Mouse (Mus musculus) forebrain, postnatal 0 days (tissue): ENCODE results near the gene Ferd3l. TPM values are rescaled to one million over a fixed set of nuclear protein-coding genes. Genes with fewer than 3 reads are reported as not detected.

Experiments
- ATAC-seq: fragments of 200-750 bp; cut with Nextera tagmentation; 2 replicates; pipeline ENCODE4 v1.8.0; 2017; ENCODE audit warnings: mild to moderate bottlenecking, moderate library complexity
- DNase-seq: peaks from one replicate; pipeline ENCODE4 v3.0.0-alpha.2; 2015
- H3K27ac ChIP-seq: fragments of 300-500 bp; sonication (generic); 2 replicates; pipeline ENCODE4 v1.5.1; 2014; ENCODE audit warnings: low read depth, mild to moderate bottlenecking, antibody characterized with exemption, low read length, moderate library complexity, mixed read lengths
- H3K27me3 ChIP-seq: fragments of 300-500 bp; sonication (generic); 2 replicates; pipeline ENCODE4 v1.6.1; 2014; ENCODE audit warnings: mild to moderate bottlenecking, low read length, mixed read lengths; ENCODE audit not compliant: insufficient read depth
- H3K36me3 ChIP-seq: fragments of 300-500 bp; sonication (generic); 2 replicates; pipeline ENCODE4 v1.6.1; 2014; ENCODE audit warnings: mild to moderate bottlenecking, moderate library complexity; ENCODE audit not compliant: insufficient read depth
- H3K4me1 ChIP-seq: fragments of 300-500 bp; sonication (generic); 2 replicates; pipeline ENCODE4 v1.6.1; 2014; ENCODE audit warnings: antibody characterized with exemption; ENCODE audit not compliant: insufficient read depth
- H3K4me2 ChIP-seq: fragments of 300-500 bp; sonication (generic); 2 replicates; pipeline ENCODE4 v1.6.1; 2014; ENCODE audit warnings: low read depth, mild to moderate bottlenecking, moderate library complexity
- H3K4me3 ChIP-seq: fragments of 300-500 bp; sonication (generic); 2 replicates; pipeline ENCODE4 v1.5.1; 2014; ENCODE audit warnings: low read depth, low read length, mixed read lengths
- H3K9ac ChIP-seq: fragments of 300-500 bp; sonication (generic); 2 replicates; pipeline ENCODE4 v1.6.1; 2014; ENCODE audit warnings: mild to moderate bottlenecking
- H3K9me3 ChIP-seq: fragments of 300-500 bp; sonication (generic); 2 replicates; pipeline ENCODE4 v1.6.1; 2016; ENCODE audit warnings: low read length
- CTCF ChIP-seq: sonication (generic); IDR thresholded peaks from 2 replicates; pipeline ENCODE4 v1.5.1; 2016; ENCODE audit warnings: antibody characterized with exemption, control low read depth, low read depth
- WGBS: fragments of 180-500 bp; shearing (Covaris S2); extraction: QIAGEN DNeasy Blood & Tissue Kit; methylation state at CpG from one replicate; pipeline ENCODE4 v1.1.7; 2014; 5-methylcytosine and 5-hydroxymethylcytosine counted together
- polyA plus RNA-seq: library from polyadenylated mRNA; unstranded; fragments of >200 nt; fragmentation: Nextera tagmentation; extraction: Ambion mirVana; gene quantifications from 2 replicates; pipeline ENCODE4 v1.2.1, GENCODE M21; 2015
- total RNA-seq: library from RNA; depleted of rRNA; stranded (reverse); fragments of >200 nt; gene quantifications from 2 replicates; pipeline ENCODE4 v1.2.3, GENCODE M21; 2014

Ferd3l gene
- total and polyA plus RNA-seq, 2 experiments from 2014 or later = 0.48 TPM; not detected in 1

DNA sequence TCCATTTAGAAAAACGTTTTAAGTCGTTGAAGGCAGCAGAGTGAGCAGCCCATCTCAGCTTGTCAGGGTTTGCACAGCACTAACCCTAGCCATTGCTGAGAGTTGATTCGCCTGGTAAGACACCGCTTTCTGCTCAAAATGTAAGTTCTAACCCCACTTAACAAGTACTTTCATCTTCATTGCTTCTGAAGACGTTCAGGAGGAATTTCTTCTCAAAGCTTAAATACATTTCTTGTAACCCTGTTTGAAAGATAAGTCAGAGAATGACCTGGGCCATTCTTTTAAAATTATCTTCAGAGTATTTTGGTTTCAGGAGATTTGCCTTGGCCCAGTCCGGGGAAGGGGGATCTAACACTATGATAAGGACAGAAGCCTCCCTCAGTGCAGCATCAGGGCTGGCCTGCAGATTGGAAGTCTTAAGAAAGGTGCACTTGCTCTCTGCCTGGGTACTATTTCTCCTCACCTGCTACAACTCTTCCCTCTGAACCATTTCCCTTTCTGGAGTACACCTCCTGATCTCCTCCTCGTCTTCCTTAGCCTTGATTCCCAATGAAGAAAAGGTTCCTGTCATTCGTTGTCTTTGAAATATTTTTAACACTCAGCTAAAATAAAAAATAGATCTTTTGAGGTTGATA, 26.8 kb downstream of the Ferd3l start:
- Histone ChIP-seq H3K36me3 (no peaks in the 10 kb centered on the region), H3K27me3 (peaks cover 59% of the 10 kb centered on the region), H3K4me1 (no peaks in the 10 kb centered on the region), H3K27ac (no peak overlapping the region), H3K4me2 (no peak overlapping the region), H3K9me3 (no peaks in the 10 kb centered on the region), H3K4me3 (no peak overlapping the region), H3K9ac (no peak overlapping the region)
- peak; percentile 69 for DNase-seq
- ATAC-seq = no peak
- 6% methylated on average over 8 of the region's 8 CpGs for WGBS
- TF ChIP-seq CTCF = no peak

DNA sequence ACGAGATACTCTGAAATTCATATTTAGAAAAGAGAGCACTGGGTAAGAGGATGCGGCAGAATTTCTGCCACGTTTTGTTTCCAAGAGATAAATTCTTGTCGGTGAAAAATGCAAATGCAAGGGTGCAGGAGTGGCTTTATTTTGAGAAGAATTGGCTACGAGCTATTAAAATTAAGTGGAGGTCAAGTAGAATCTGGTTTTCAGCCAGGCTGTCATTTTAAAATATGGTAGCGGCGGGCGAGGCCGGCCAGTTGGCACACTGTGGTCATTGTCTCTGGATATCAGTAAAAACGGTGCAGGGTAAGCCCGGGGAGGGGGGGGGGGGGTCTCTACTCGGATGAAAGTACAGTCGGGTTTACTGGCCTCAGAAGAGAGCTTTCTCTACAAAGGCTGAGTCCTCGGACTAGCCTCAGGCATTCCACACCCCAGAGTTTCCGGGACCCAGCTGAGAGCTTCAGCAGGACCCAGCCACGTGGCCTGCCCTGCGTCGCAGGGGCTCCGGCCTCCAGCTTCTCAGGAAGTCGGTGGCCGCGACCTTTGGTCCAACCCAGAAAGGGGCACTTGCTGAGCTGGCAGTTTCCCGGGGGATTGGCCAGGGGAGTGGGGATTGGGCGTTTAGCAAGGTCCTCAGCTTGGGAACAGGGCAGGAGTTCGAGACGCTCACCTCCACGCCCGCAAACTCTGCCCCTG, 27.5 kb downstream of the Ferd3l start:
- no peak for TF ChIP-seq CTCF
- Histone ChIP-seq H3K9ac (no peak overlapping the region), H3K4me2 (no peak overlapping the region), H3K27me3 (peaks cover 62% of the 10 kb centered on the region), H3K9me3 (no peaks in the 10 kb centered on the region), H3K36me3 (no peaks in the 10 kb centered on the region), H3K4me3 (no peak overlapping the region), H3K27ac (no peak overlapping the region), H3K4me1 (no peaks in the 10 kb centered on the region)
- no peak for ATAC-seq
- WGBS = 4% methylated on average over 28 of the region's 28 CpGs
- no peak for DNase-seq

GRCm38 (mm10) chr12:33956576-33957399, 28.6 kb downstream of the Ferd3l start:
- 0 out of 2 replicates have a peak, but pooled peaks have one; percentile 12 for ATAC-seq
- Histone ChIP-seq H3K27ac (no peak overlapping the region), H3K4me3 (peak overlapping the region; percentile 43), H3K4me1 (no peaks in the 10 kb centered on the region), H3K36me3 (no peaks in the 10 kb centered on the region), H3K9ac (no peak overlapping the region), H3K4me2 (peak overlapping the region; percentile 76), H3K27me3 (peaks cover 69% of the 10 kb centered on the region), H3K9me3 (no peaks in the 10 kb centered on the region)
- 1% methylated on average over 36 of the region's 43 CpGs for WGBS
- no peak for TF ChIP-seq CTCF
- peak; percentile 39 for DNase-seq

- no peaks in the 10 kb centered on the region for H3K9me3 ChIP-seq
- peak within 1 kb of the TSS; percentile 76 for H3K4me2 ChIP-seq
- WGBS = 2% methylated on average over 89 of the region's 105 CpGs
- ATAC-seq (peak; percentile 65), DNase-seq (peak; percentile 21)
- no peaks in the 10 kb centered on the region for H3K36me3 ChIP-seq
- H3K27ac ChIP-seq = no peak within 1 kb of the TSS
- no peak for TF ChIP-seq CTCF
- H3K4me1 ChIP-seq = no peaks in the 10 kb centered on the region
- H3K27me3 ChIP-seq = peaks cover 78% of the 10 kb centered on the region
- H3K4me3 ChIP-seq = peak within 1 kb of the TSS; percentile 43
- peak within 1 kb of the TSS; percentile 33; the same call in 1 of the 2 replicates for H3K9ac ChIP-seq
Observed at GRCm38 (mm10) chr12:33957400-33958240, 29.4 kb downstream of the Ferd3l start, which contains the start of gene Twist1. TSS of gene Twist1 (plus strand) at chr12:33957671.

- under 1% methylated on average over 54 of the region's 56 CpGs for WGBS
- no peaks in the 10 kb centered on the region for H3K9me3 ChIP-seq
- H3K36me3 ChIP-seq = no peaks in the 10 kb centered on the region
- peaks cover 76% of the 10 kb centered on the region for H3K27me3 ChIP-seq
- peak overlapping the region; percentile 76 for H3K4me2 ChIP-seq
- no peaks in the 10 kb centered on the region for H3K4me1 ChIP-seq
- peak; percentile 36 for DNase-seq
- H3K27ac ChIP-seq = no peak overlapping the region
- peak overlapping the region; percentile 33; the same call in 1 of the 2 replicates for H3K9ac ChIP-seq
- H3K4me3 ChIP-seq = peak overlapping the region; percentile 43
- ATAC-seq = peak; percentile 61
- TF ChIP-seq CTCF = no peak
Observed at GRCm38 (mm10) chr12:33958241-33959194, 30.3 kb downstream of the Ferd3l start.
